8 mouse cellular contexts compared by ENCODE assay signal in genomic region chr2:52072491-52073140, GRCm38 (mm10). TPM values are rescaled to one million over a fixed set of nuclear protein-coding genes. Genes with fewer than 3 reads are reported as not detected.
DNase-seq lines count a peak whose midpoint lies in the region; ATAC-seq and TF ChIP-seq lines count a peak whose summit lies in the region.

TSS of gene Rif1 (plus strand) at chr2:52072832.

- peaks cover 36% of the 10 kb centered on the region for H3K36me3 ChIP-seq in ES-Bruce4 (ENCODE audit: control insufficient read depth, insufficient read depth, low read length, poor library complexity, severe bottlenecking)
- peaks cover 11% of the 10 kb centered on the region; the same call in 1 of the 2 replicates for H3K36me3 ChIP-seq in forebrain, embryonic 14.5 days (ENCODE audit: control insufficient read depth, insufficient read depth, low read length)
- peaks cover 10% of the 10 kb centered on the region for H3K36me3 ChIP-seq in liver, postnatal 0 days (replicated peaks; ENCODE audit: insufficient read depth, low read length)
- H3K36me3 ChIP-seq in neural tube, embryonic 13.5 days = peaks cover 22% of the 10 kb centered on the region
- H3K36me3 ChIP-seq in testis, adult 2 months (ENCODE audit: control insufficient read depth, insufficient read depth, low read length) = no peaks in the 10 kb centered on the region

- H3K4me1 ChIP-seq in ES-Bruce4 (ENCODE audit: control insufficient read depth, insufficient read depth, low read length) = peaks cover 3% of the 10 kb centered on the region
- H3K4me1 ChIP-seq in forebrain, embryonic 14.5 days (ENCODE audit: control insufficient read depth, insufficient read depth, low read length) = peaks cover 7% of the 10 kb centered on the region; the same call in 1 of the 2 replicates
- H3K4me1 ChIP-seq in liver, postnatal 0 days (ENCODE audit: insufficient read depth) = peaks cover 5% of the 10 kb centered on the region; the same call in 1 of the 2 replicates
- peaks cover 19% of the 10 kb centered on the region for H3K4me1 ChIP-seq in neural tube, embryonic 13.5 days (replicated peaks)
- peaks cover 15% of the 10 kb centered on the region for H3K4me1 ChIP-seq in testis, adult 2 months (ENCODE audit: control insufficient read depth, insufficient read depth, low read length)

- H3K27ac ChIP-seq in ES-Bruce4 (ENCODE audit: insufficient read depth, low read length) = peak within 1 kb of the TSS; percentile 100
- peak within 1 kb of the TSS; percentile 65 for H3K27ac ChIP-seq in forebrain, embryonic 14.5 days (ENCODE audit: low read depth, low read length)
- H3K27ac ChIP-seq in liver, postnatal 0 days (ENCODE audit: low read depth) = peak within 1 kb of the TSS; percentile 85
- H3K27ac ChIP-seq in neural tube, embryonic 13.5 days (replicated peaks) = peak within 1 kb of the TSS; percentile 78
- H3K27ac ChIP-seq in testis, adult 2 months (ENCODE audit: control insufficient read depth, insufficient read depth, low read depth, low read length) = peak within 1 kb of the TSS; percentile 95

- H3K27me3 ChIP-seq in ES-Bruce4 (ENCODE audit: control insufficient read depth, insufficient read depth, low read length, poor library complexity, severe bottlenecking) = no peaks in the 10 kb centered on the region
- no peaks in the 10 kb centered on the region for H3K27me3 ChIP-seq in forebrain, embryonic 14.5 days (replicated peaks; ENCODE audit: control insufficient read depth, insufficient read depth, low read length)
- H3K27me3 ChIP-seq in liver, postnatal 0 days (ENCODE audit: insufficient read depth, low read length) = no peaks in the 10 kb centered on the region
- no peaks in the 10 kb centered on the region for H3K27me3 ChIP-seq in neural tube, embryonic 13.5 days
- H3K27me3 ChIP-seq in testis, adult 2 months (ENCODE audit: control insufficient read depth, insufficient read depth, low read length) = no peaks in the 10 kb centered on the region

- ATAC-seq in forebrain, embryonic 14.5 days = peak; percentile 97
- ATAC-seq in liver, postnatal 0 days = peak; percentile 96
- ATAC-seq in neural tube, embryonic 13.5 days (ENCODE audit: low read depth) = peak; percentile 98

- DNase-seq in cerebellum, adult 11 months = peak; percentile 85
- DNase-seq in forebrain, embryonic 14.5 days (ENCODE audit: low spot score) = peak; percentile 89
- DNase-seq in heart, postnatal 14 days = peak; percentile 88 to 91
- DNase-seq in layer of hippocampus, adult 11-12 months (ENCODE audit: low spot score) = peak; percentile 81
- peak; percentile 93 for DNase-seq in liver, postnatal 0 days

- intact Hi-C loops in heart, postnatal 14 days (cut with DNase I) = loop anchor here (2.0 to 5.0 kb wide), 2 partner anchors 100 to 135 kb away; partner anchors contain the start of genes Nmi and Rbm43

- WGBS in forebrain, embryonic 14.5 days = 2% methylated on average over 52 of the region's 72 CpGs
- 3% methylated on average over 65 of the region's 72 CpGs for WGBS in liver, postnatal 0 days (ENCODE audit: insufficient replicate concordance)
- under 1% methylated on average over 62 of the region's 72 CpGs for WGBS in neural tube, embryonic 13.5 days

- H3K9ac ChIP-seq in ES-Bruce4 (ENCODE audit: low read depth, poor library complexity, severe bottlenecking) = peak within 1 kb of the TSS; percentile 100
- H3K9ac ChIP-seq in forebrain, embryonic 14.5 days (ENCODE audit: low read length) = peak within 1 kb of the TSS; percentile 93
- H3K9ac ChIP-seq in liver, postnatal 0 days (replicated peaks) = peak within 1 kb of the TSS; percentile 93
- peak within 1 kb of the TSS; percentile 89 for H3K9ac ChIP-seq in neural tube, embryonic 13.5 days

- no peak for TF ChIP-seq POLR2A in ES-Bruce4 (IDR thresholded peaks at IDR 0.05; ENCODE audit: insufficient read depth, low read length)
- peak; percentile 55; the same call in 1 of the 2 replicates for TF ChIP-seq POLR2A in testis, adult 2 months (IDR thresholded peaks at IDR 0.05; ENCODE audit: control insufficient read depth, low read depth, low read length)

- H3K9me3 ChIP-seq in ES-Bruce4 (replicated peaks; ENCODE audit: control insufficient read depth, insufficient read depth, low read length, poor library complexity, severe bottlenecking) = no peaks in the 10 kb centered on the region; the same call in 1 of the 2 replicates
- H3K9me3 ChIP-seq in forebrain, embryonic 14.5 days (replicated peaks; ENCODE audit: control insufficient read depth, low read length) = no peaks in the 10 kb centered on the region
- no peaks in the 10 kb centered on the region for H3K9me3 ChIP-seq in liver, postnatal 0 days (ENCODE audit: low read length)
- H3K9me3 ChIP-seq in neural tube, embryonic 13.5 days = no peaks in the 10 kb centered on the region

- H3K4me3 ChIP-seq in ES-Bruce4 (ENCODE audit: low read depth, low read length) = peak within 1 kb of the TSS; percentile 87
- peak within 1 kb of the TSS; percentile 95 for H3K4me3 ChIP-seq in forebrain, embryonic 14.5 days (ENCODE audit: low read depth, low read length)
- H3K4me3 ChIP-seq in liver, postnatal 0 days (ENCODE audit: low read depth, low read length) = peak within 1 kb of the TSS; percentile 86
- H3K4me3 ChIP-seq in neural tube, embryonic 13.5 days = peak within 1 kb of the TSS; percentile 97
- H3K4me3 ChIP-seq in testis, adult 2 months (ENCODE audit: control insufficient read depth, low read depth, low read length) = peak within 1 kb of the TSS; percentile 86

- no peak for TF ChIP-seq CTCF in ES-Bruce4 (IDR thresholded peaks at IDR 0.05; ENCODE audit: low read depth, low read length)
- TF ChIP-seq CTCF in liver, postnatal 0 days (IDR thresholded peaks at IDR 0.05; ENCODE audit: low read depth) = no peak
- TF ChIP-seq CTCF in testis, adult 2 months (IDR thresholded peaks at IDR 0.05; ENCODE audit: control insufficient read depth, insufficient read depth, insufficient replicate concordance, low read depth, low read length) = no peak

- TF ChIP-seq EP300 in ES-Bruce4 (IDR thresholded peaks at IDR 0.05; ENCODE audit: insufficient read depth, low read depth, low read length) = no peak; the same call in 1 of the 2 replicates
- TF ChIP-seq EP300 in liver, postnatal 0 days (IDR thresholded peaks at IDR 0.05; ENCODE audit: low read depth) = no peak

- peak within 1 kb of the TSS; percentile 67 for H3K4me2 ChIP-seq in forebrain, embryonic 14.5 days (ENCODE audit: low read length)
- H3K4me2 ChIP-seq in liver, postnatal 0 days (ENCODE audit: low read depth, low read length) = peak within 1 kb of the TSS; percentile 64
- H3K4me2 ChIP-seq in neural tube, embryonic 13.5 days = peak within 1 kb of the TSS; percentile 61

RNA-seq across cellular contexts. Expression of gene Rif1, which starts in this region (rescaled TPM):
- polyA plus RNA-seq in ES-Bruce4 (2011; ENCODE audit: insufficient read depth, insufficient read length, low read depth, missing spikeins) = 237 and 249 TPM in 2 replicates
- polyA plus RNA-seq in forebrain, embryonic 14.5 days (2014; fragmentation: Nextera tagmentation; extraction: Ambion mirVana) = 20.1 and 25.0 TPM in 2 replicates
- 10 to 100 TPM; 20.0 to 21.0 TPM for total RNA-seq in heart, postnatal 14 days (2021)
- polyA plus RNA-seq in liver, postnatal 0 days (2015; fragmentation: Nextera tagmentation; extraction: Ambion mirVana) = 7.4 and 9.2 TPM in 2 replicates
- polyA plus RNA-seq in neural tube, embryonic 13.5 days (2015; fragmentation: Nextera tagmentation; extraction: Ambion mirVana) = 19.8 and 20.2 TPM in 2 replicates
- polyA plus RNA-seq in testis, adult 2 months (2012; rRNA removed) = 20.2 and 22.4 TPM in 2 replicates

Comparison
In these comparisons a context has a peak if more than half of its experiments do, and no peak if none do; other contexts are left out.
1. Peak in every context shown above with its lines: DNase-seq, ATAC-seq, H3K4me3 ChIP-seq and H3K27ac ChIP-seq.